Comparison of ENCODE assay signal across 30 mouse cellular contexts in the genomic region with DNA sequence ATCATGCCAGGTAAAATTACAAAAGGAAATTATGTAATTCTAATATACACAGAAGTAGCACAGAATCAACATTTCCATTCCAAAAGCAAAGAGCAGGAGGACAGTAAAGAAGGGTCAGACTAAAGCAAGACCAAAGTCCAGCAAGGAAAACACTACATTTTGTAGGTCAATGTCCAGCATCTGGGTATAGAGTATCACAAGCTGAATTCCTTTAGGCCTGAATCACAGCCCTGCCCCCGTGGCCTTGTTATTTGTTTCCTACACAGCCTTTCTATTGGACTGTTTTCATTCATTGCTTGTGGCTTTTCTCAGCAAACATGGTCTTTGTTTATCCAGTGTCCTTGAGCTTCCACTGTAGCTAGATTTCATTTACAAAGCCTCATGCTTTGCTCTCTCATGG.
A peak's percentile ranks its signal among the peaks of the same experiment; 100 is the strongest.
DNase-seq lines count a peak whose midpoint lies in the region; ATAC-seq and TF ChIP-seq lines count a peak whose summit lies in the region.
"Had no signal": no experiment of that assay in that cellular context is flagged by ENCODE, and none has a peak within 500 bp of the region (broad histone marks: within the 10 kb centered on the region; RNA-seq: fewer than 3 reads in every experiment).

No protein-coding gene starts in this region.

- no peak overlapping the region for H3K4me2 ChIP-seq in liver, embryonic 11.5 days
- H3K4me2 ChIP-seq: heart, embryonic 15.5 days; kidney, embryonic 15.5 days; limb, embryonic 12.5 days; lung, embryonic 15.5 days; neural tube, embryonic 13.5 days had no signal

- ATAC-seq in liver, embryonic 11.5 days (replicated peaks; ENCODE audit: low FRiP score): no peak
- ATAC-seq: activated CD4-positive, CD25-positive, alpha-beta regulatory T cell, adult 4 months; forebrain, embryonic 14.5 days; hindbrain, embryonic 16.5 days; intestine, embryonic 16.5 days; midbrain, embryonic 16.5 days had no signal

- no peaks in the 10 kb centered on the region for H3K27me3 ChIP-seq in liver, adult 2 months (ENCODE audit: control insufficient read depth, insufficient read depth, low read length)
- H3K27me3 ChIP-seq in liver, embryonic 11.5 days (replicated peaks; ENCODE audit: control insufficient read depth, insufficient read depth, low read length): no peaks in the 10 kb centered on the region
- H3K27me3 ChIP-seq: CH12.LX; heart, embryonic 15.5 days; kidney, embryonic 15.5 days; limb, embryonic 12.5 days; lung, embryonic 15.5 days; neural tube, embryonic 13.5 days had no signal

- no peaks in the 10 kb centered on the region for H3K36me3 ChIP-seq in liver, adult 2 months (ENCODE audit: control insufficient read depth, insufficient read depth, low read length)
- H3K36me3 ChIP-seq in liver, embryonic 11.5 days (ENCODE audit: control insufficient read depth, insufficient read depth, low read length): no peaks in the 10 kb centered on the region
- H3K36me3 ChIP-seq: G1E; heart, embryonic 15.5 days; kidney, embryonic 15.5 days; limb, embryonic 12.5 days; lung, embryonic 15.5 days; midbrain, embryonic 10.5 days; neural tube, embryonic 13.5 days had no signal

- H3K9ac ChIP-seq in liver, adult 2 months (ENCODE audit: low read depth, low read length): no peak overlapping the region
- H3K9ac ChIP-seq in liver, embryonic 11.5 days (ENCODE audit: low read depth, low read length): no peak overlapping the region
- H3K9ac ChIP-seq: heart, embryonic 15.5 days; kidney, embryonic 15.5 days; limb, embryonic 12.5 days; lung, embryonic 15.5 days; neural tube, embryonic 13.5 days had no signal

- no peak overlapping the region for H3K27ac ChIP-seq in liver, adult 2 months (replicated peaks; ENCODE audit: insufficient read depth, low read depth, low read length)
- H3K27ac ChIP-seq in liver, embryonic 11.5 days (ENCODE audit: low read depth, low read length): no peak overlapping the region
- H3K27ac ChIP-seq: gastrocnemius, adult 2 months; heart, embryonic 15.5 days; kidney, embryonic 15.5 days; limb, embryonic 12.5 days; lung, embryonic 15.5 days; midbrain, embryonic 10.5 days; neural tube, embryonic 13.5 days had no signal

- DNase-seq in liver, adult 2 months (ENCODE audit: extremely low read depth, low read depth, low spot score): peak; percentile 19
- no peak for DNase-seq in liver, embryonic 11.5 days (ENCODE audit: low spot score)
- DNase-seq in ovary, postnatal 36 days (ENCODE audit: low spot score): peak; percentile 21
- DNase-seq in ovary, postnatal 14 days (ENCODE audit: low spot score): no peak
- DNase-seq in adrenal gland, postnatal 36 days: peak; percentile 52 to 60
- DNase-seq in right cerebral cortex, postnatal 14 days: no peak
- no peak for DNase-seq in thymus, adult 18-20 months
- DNase-seq: B cell, adult 2 months; cerebellum, adult 8-10 months; cerebellum, postnatal 36 days; gastrocnemius, adult 2 months; heart, postnatal 4 days; kidney, postnatal 36 days; layer of hippocampus, postnatal 36 days; spleen, adult 18-20 months; thymus, postnatal 25 days had no signal

- 6% methylated on average over 1 of the region's 1 CpGs for WGBS in liver, adult 2 months
- WGBS in liver, embryonic 11.5 days: 52% methylated on average over 1 of the region's 1 CpGs

- H3K4me1 ChIP-seq in liver, adult 2 months (ENCODE audit: control insufficient read depth, insufficient read depth, low read length): no peaks in the 10 kb centered on the region
- no peaks in the 10 kb centered on the region for H3K4me1 ChIP-seq in liver, embryonic 11.5 days (replicated peaks; ENCODE audit: control insufficient read depth, insufficient read depth, low read length)
- H3K4me1 ChIP-seq: heart, embryonic 15.5 days; kidney, embryonic 15.5 days; limb, embryonic 12.5 days; lung, embryonic 15.5 days; midbrain, embryonic 10.5 days; neural tube, embryonic 13.5 days had no signal

- no peak for TF ChIP-seq CTCF in liver, adult 2 months (IDR thresholded peaks at IDR 0.05; ENCODE audit: low read depth, low read length)

- no peak overlapping the region for H3K4me3 ChIP-seq in liver, adult 2 months (ENCODE audit: insufficient read depth, low read depth, low read length)
- no peak overlapping the region for H3K4me3 ChIP-seq in liver, embryonic 11.5 days (ENCODE audit: low read depth, low read length)
- H3K4me3 ChIP-seq: gastrocnemius, adult 2 months; heart, embryonic 15.5 days; kidney, embryonic 15.5 days; limb, embryonic 12.5 days; lung, embryonic 15.5 days; midbrain, embryonic 10.5 days; myocyte; neural tube, embryonic 13.5 days had no signal

- no peak for TF ChIP-seq POLR2A in liver, adult 2 months (IDR thresholded peaks at IDR 0.05; ENCODE audit: extremely low read depth, insufficient read depth, low read length)

- no peaks in the 10 kb centered on the region for H3K79me2 ChIP-seq in liver, adult 2 months (ENCODE audit: control insufficient read depth, insufficient read depth, low read length)

- no peaks in the 10 kb centered on the region for H3K9me3 ChIP-seq in liver, embryonic 11.5 days (ENCODE audit: control insufficient read depth, low read length)
- H3K9me3 ChIP-seq: G1E; heart, embryonic 15.5 days; kidney, embryonic 15.5 days; limb, embryonic 12.5 days; lung, embryonic 15.5 days; midbrain, embryonic 10.5 days; neural tube, embryonic 13.5 days had no signal

Comparison
In these comparisons a context has a peak if more than half of its experiments do, and no peak if none do; other contexts are left out.
1. DNase-seq: peak in liver, adult 2 months (single experiment), ovary, postnatal 36 days (single experiment) and adrenal gland, postnatal 36 days (2 of 2); none in liver, embryonic 11.5 days (single experiment), ovary, postnatal 14 days (single experiment), right cerebral cortex, postnatal 14 days (single experiment) and thymus, adult 18-20 months (0 of 2).